Mouse (Mus musculus): ENCODE data around the gene Rgs7. TPM values are rescaled to one million over a fixed set of nuclear protein-coding genes. Genes with fewer than 3 reads are reported as not detected.
A peak's percentile ranks its signal among the peaks of the same experiment; 100 is the strongest.

The Rgs7 gene
- total RNA-seq, 2 experiments from 2014 or later, result 108 to 116 TPM

DNA sequence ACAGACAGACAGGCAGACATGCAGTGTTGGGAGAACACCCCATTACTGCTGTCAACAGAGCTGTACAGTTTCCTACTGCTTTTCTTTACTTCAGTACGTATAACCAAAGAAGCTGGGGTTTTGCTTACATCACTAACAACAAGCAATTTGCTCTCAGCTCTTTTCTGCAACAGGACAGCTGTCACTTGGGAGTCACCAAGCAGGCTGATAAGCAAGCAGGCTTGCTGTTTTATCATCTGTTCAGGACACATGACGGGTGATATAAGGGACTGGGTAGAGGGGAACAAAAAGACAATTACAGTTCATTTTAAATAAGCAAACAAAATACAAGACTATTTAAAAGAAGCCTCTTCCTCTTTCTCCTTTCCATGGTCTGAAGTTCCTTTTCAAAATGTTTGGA is 289.4 kb downstream of the Rgs7 start:
- intact Hi-C loops (cut with DNase I), result no loop called here
- DNase-seq (ENCODE audit: low spot score in 2 of 2), result no peak

DNA sequence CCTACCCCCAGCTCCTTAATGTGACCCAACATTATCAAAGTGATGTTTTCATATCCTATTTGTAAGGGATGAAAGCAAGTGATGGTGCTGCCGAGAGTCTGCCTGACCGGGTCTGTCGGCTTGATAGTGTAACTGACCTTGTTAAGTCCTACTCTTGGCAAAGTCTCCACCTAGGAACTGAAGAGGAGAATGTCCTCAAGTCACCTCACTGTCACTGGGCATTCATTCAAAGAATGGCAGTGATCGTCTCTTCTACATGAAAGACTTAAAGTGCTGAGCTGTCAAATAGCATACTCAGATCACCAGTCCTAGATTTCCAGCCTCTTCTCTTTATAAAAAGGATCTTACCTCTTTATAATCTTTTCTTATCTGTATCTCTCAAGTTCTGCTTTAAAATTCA is 293.4 kb downstream of the Rgs7 start:
- intact Hi-C loops (cut with DNase I), result no loop called here
- DNase-seq (ENCODE audit: low spot score in 2 of 2), result no peak

DNA sequence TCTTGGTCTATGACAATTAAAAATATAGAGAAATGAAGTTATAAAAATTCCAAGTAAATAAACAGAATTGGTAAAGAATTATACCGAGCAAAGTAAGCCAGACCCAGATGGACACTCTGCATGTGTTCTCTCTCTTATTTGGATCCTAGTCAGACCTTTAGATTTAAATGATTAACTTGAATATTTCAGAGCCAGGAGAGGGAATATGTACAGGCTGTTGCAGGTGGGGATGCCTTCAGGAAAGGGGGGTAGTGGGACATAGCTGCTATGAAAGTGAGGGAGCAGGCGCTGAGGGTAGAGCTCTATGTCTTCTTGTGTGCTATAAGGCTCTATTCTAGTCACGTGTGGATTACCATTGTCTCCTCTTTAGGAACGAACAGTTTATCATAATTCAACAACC is 296.5 kb downstream of the Rgs7 start:
- DNase-seq (ENCODE audit: low spot score in 2 of 2), result no peak
- intact Hi-C loops (cut with DNase I), result no loop called here

DNA sequence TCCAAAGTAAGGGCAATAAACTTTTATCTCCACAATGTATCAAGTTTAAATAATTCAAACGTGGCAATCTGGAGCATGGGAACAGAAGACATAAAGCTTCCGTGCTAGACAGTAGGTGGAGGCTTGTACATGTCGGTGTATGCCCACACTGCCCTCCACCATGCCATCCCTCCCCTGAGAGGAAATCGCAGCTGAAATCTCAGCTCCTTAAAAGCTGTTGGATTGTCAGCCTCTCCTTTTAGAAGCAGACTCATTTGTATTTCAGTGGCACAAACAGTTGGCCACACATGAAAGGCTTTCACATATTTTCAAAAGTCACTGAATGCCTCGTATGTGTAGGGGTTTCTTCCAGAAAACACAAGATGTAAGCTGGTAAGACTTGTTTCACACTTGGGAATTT is 304.1 kb downstream of the Rgs7 start:
- peak in 1 of 2 experiments; percentile 35 for DNase-seq (ENCODE audit: low spot score in 2 of 2)
- intact Hi-C loops (cut with DNase I), result no loop called here

DNA sequence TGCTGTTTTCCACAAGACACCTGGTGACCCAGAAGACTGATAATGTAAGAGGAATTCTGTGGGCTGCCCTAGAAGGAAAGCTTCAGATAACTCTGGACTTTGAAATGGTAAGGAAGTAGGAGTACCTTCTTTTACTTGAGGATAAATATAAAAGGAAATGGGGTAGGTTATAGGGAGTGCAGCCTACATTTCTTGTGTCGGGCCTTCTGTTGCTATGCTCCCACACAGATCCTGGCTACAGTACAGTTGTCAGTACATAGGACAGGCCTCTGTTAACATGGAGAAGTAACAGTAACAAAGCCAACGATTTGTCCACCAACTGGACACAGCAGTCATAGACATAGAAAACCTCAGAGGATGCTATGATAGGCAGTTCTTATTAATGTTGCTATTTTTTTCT is 307.1 kb downstream of the Rgs7 start:
- DNase-seq (ENCODE audit: low spot score in 2 of 2), result peak; percentile 10 to 19
- intact Hi-C loops (cut with DNase I), result no loop called here

DNA sequence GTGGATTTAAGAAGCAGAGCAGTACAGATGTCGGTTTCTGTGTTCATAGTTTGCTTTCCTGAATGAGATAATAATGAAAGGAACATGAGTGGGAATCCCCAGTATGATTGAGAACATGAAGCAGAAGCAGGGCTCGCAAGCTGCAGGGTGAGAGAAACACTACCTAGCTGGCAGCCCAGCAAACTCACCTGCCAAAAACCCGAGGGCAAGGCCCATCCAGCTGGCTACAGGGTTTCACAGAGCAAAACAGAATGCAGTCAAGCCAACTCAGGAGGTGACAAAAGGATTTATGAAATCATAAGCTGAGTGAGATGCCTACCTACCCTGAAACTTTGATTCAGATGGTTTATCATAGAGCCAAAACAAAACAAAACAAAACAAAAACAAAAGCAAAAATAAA is 307.6 kb downstream of the Rgs7 start:
- intact Hi-C loops (cut with DNase I), result no loop called here
- DNase-seq (ENCODE audit: low spot score in 2 of 2), result no peak

DNA sequence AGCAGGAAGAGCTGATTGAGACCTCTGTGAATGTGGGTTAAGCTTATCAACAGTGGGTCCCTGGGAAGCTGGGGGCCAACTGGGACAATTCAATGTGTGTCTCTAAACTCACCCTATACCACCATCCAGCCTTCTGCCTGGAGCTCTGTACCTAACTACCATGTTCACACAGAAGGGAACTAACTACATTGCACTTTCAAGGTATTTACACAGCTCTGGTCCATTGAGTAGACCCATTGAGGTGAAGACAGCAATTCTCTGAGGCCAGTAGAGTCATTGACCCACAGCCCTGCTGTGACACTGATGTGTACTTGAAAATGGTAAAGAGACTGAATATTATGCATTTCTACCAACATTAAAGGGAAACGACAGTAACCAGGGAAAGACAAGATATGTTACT is 313.6 kb downstream of the Rgs7 start:
- intact Hi-C loops (cut with DNase I), result no loop called here

DNA sequence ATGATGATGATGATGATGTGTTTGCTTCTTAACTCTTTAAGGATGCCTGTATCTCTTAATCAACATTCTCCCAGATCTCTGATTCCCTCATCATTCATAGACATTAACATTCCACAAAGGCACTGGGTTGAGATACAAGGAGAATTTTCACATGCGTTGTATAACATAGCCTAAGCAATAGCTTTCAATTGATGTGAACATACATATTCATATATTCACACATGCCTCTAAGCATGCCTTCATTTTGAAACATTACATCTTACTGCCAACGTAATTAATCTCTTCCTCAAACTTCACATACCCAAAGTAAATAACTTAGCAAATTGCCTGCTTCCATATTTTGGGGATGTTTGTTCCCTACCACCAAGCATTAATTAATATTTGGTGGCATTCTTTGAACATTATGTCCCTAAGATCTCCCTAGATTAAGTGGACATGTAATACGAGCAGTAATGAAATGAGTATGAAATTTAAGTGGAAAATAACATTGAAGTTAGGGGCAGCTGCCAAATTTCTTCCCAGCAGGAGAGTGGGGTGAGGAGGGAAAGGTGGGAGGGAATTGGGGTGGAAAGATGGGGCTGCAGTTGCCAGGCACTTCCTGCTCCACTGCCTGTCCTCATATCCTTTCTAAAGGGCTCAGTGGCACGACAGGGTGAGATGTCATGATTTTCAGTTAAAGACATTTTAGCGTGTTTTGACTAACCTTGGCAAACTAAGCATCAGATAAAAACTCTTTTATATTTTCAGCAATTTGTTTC is 317.2 kb downstream of the Rgs7 start:
- no peak for DNase-seq (ENCODE audit: low spot score in 2 of 2)
- intact Hi-C loops (cut with DNase I), result no loop called here

More for the DNA sequence above, 313.6 kb downstream of the Rgs7 start:
- DNase-seq (ENCODE audit: low spot score in 2 of 2), result no peak

DNA sequence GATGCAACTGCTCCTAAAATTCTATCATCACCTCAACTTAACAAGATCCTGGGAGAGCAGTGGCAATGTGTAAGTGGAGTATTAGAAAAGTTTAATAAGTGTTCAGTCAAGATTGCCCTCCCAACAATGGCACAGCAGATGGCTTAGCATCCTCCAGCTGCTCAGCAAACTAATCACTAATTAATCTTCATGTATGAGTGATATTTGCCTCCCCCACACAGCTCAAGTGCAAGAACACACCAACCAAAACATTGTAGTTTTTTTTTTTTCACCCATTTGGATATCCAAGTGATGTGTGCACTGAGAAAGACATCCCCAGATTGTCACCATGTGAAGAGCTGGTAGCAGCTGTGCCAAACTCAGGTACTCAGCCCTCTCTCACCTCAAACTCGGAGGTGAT is 336.8 kb downstream of the Rgs7 start:
- intact Hi-C loops (cut with DNase I), result no loop called here
- no peak for DNase-seq (ENCODE audit: low spot score in 2 of 2)

DNA sequence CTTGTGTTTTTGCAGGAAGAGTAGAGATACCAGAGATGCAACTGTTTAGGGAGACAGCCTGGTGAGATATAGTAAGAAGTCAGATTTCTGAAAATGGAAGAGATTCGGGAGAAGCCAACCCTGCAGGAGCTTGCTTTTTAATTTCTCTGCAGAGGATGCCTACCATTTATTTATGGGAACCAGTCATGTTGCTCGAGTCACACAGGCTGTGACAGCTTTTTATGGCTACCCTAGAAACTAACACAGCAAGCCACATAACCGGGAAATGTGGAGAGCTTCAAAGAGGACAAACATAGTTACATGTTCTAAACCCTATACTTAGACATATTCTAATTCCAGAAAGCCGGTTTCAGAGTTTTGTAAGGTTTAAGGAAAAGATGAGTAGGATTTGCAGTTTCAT is 349.2 kb downstream of the Rgs7 start:
- intact Hi-C loops (cut with DNase I), result no loop called here
- DNase-seq (ENCODE audit: low spot score in 2 of 2), result peak; percentile 25 to 56

DNA sequence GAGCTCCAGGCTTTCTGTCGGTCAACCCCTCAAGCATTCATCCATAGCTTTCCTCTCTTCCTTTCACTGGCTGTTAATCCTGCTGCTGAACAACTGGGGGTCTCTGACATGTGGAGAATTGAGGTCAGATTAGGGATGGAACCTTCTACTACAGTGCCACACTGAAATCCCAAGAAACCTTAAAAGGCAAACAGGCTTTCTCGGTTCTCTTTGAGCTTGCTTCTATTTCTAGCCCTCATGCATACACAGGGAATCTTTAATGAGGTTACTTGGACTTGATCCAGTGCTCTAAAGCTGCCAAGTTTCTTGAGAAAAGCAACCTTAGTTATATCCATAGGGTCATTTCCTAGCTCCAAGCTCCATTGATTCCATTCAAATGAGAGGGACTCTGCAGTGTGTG is 363.8 kb downstream of the Rgs7 start:
- intact Hi-C loops (cut with DNase I), result loop anchor here (10.0 kb wide), 1 partner anchor 366 kb away; the partner anchor contains the start of gene Rgs7
- peak; percentile 52 to 70 for DNase-seq (ENCODE audit: low spot score in 2 of 2)

DNA sequence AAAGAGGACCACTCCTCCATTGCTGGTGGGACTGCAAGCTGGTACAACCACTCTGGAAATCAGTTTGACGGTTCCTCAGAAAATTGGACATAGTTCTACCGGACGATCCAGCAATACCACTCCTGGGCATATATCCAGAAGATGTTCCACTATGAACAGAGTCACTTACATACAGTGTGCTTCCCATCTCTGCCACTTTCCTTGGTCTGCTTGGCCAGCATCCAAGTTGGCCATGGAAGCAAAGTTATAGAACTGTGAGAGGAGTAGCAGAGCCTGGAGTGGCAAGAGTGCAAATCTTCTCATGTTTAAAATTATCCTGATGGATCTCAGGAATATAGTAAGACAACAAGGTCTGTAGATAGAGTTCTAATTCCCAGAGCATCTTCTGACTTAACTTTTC is 367.9 kb downstream of the Rgs7 start:
- DNase-seq (ENCODE audit: low spot score in 2 of 2), result no peak
- intact Hi-C loops (cut with DNase I), result loop anchor here (10.0 kb wide), 1 partner anchor 370 kb away; the partner anchor contains the start of gene Rgs7

DNA sequence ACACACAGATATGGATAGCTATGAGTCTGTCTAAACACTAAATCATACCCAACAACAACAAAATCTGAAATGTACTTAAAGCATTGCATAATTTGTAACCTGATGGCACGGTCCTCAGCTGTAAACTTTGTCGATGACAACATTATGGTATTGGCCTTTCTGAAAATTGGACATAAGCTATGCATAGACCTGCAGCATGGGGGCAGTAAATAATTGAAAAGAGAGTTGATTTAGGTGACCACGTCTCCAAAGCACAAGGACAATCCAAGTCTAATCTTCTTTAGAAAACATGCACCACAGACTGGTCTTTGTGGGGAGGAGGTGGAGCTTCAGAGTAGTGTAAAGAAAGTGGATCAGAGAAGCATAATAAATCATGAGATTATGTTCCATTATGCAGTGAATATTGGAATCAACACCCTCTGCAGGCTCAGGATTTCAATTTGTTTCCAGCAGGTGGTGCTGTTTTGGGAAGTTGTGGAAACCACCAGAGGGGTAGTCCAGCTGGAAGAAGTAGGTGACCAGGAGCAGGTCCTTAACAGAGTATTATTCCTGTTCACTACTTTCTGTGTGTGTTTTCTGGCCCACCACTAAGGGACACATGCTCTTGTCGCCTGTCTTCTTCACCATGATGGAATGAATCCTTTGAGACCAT is 373.3 kb downstream of the Rgs7 start:
- no peak for DNase-seq (ENCODE audit: low spot score in 2 of 2)
- intact Hi-C loops (cut with DNase I), result no loop called here

DNA sequence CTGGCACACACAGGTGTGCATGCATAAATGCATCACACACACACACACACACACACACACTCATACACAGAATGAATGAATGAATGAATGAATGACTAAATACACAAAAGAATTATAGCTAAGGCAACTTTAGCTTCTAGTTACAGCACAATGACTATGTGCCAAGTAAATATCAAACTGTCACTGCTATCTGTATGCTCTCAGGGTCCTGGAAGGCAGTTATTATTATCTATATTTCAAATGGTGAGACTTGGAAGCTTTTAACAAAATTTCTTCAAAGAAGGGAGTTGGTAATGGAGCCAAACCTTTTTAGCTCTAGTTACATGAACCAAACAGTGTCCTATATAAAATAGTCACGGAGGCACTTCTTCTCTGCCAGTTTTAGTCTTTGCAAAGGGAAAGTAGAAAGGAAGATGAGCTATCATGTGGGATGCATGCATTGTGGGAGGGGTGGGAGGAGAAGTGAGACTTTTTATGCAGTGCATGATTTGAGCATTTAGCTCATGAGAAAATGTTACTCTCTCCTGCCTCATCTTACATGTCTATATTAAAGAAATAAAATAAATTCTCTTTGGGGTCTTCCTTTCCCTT is 383.9 kb downstream of the Rgs7 start:
- intact Hi-C loops (cut with DNase I), result no loop called here

DNA sequence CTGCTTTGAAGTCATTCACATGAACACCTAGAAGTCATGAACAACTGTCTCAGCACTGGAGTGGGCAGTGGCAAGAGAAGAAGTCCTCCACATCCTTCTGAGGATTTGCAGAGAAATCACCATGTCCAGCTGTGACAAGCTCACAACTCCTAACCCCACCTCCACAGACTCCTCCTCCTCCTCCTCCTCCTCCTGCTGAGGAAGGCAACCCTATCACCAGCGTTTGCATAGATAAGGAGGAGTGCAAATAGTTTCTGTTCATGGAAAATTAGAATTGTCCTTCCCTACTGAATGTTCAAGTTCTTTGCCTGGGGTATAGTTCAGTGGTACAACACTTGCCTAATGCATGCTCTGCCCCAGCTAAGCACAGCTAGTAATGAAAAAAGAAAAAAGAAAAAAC is 386.0 kb downstream of the Rgs7 start:
- intact Hi-C loops (cut with DNase I), result no loop called here
- DNase-seq (ENCODE audit: low spot score in 2 of 2), result no peak

More for the DNA sequence above, 383.9 kb downstream of the Rgs7 start:
- DNase-seq (ENCODE audit: low spot score in 2 of 2), result peak; percentile 15 to 33

DNA sequence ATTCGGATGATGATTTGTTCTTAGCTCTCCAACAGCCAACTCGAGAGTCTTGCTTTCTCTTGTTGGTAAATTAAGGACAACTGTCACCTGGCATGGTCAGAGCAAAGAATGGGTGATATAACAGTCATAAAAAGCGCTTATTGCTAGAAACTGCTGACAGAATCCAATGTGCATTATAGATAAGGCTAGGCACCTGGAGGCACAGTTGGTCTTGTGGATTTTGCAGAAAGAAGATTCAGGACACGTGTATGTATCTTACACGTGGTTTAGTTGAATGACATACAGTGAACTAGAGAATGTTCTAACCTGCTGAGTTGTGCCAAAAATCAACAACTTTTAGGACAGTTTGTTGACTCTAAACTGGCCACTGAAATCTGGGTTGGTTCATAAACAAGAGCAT is 386.9 kb downstream of the Rgs7 start:
- intact Hi-C loops (cut with DNase I), result no loop called here
- no peak for DNase-seq (ENCODE audit: low spot score in 2 of 2)

DNA sequence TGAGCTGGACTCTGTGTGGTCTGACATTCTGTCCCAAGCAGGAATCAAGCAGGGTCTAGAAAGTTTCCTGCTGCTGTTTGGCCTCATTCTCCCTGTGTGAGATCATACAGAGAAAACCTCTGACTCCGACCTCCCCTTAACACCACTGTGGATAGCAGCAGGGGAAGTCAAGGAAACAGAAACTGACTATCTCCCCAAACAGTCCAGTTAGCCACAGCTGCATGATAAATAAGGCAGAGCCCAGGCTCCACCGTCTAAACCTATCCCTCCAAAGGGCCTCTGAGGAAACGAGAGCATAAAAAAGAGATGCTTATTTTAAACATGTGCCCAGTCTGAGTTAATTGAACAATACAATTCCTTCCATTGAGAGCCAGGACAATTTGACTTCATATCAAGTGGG is 395.3 kb downstream of the Rgs7 start:
- intact Hi-C loops (cut with DNase I), result no loop called here
- no peak for DNase-seq (ENCODE audit: low spot score in 2 of 2)

DNA sequence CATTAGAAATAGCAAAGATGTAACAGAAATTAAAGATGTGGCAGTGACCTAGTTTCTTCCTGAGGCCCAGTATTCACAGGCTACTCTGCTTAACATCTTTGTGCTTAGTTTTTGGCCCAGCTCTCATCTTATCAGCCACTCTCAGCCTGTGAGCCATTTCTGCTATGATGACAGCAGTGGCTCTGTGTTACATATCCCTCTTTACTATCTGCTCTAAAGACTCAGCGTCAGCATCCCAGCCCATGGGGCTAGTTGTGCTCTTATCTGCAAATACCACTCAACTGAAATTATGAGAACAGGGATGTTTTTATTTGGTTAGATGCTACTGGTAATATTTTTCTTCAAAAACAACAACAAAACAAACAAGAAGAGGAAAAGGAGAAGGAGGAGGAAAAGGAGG is 410.2 kb downstream of the Rgs7 start:
- intact Hi-C loops (cut with DNase I), result no loop called here
- DNase-seq (ENCODE audit: low spot score in 2 of 2), result no peak

DNA sequence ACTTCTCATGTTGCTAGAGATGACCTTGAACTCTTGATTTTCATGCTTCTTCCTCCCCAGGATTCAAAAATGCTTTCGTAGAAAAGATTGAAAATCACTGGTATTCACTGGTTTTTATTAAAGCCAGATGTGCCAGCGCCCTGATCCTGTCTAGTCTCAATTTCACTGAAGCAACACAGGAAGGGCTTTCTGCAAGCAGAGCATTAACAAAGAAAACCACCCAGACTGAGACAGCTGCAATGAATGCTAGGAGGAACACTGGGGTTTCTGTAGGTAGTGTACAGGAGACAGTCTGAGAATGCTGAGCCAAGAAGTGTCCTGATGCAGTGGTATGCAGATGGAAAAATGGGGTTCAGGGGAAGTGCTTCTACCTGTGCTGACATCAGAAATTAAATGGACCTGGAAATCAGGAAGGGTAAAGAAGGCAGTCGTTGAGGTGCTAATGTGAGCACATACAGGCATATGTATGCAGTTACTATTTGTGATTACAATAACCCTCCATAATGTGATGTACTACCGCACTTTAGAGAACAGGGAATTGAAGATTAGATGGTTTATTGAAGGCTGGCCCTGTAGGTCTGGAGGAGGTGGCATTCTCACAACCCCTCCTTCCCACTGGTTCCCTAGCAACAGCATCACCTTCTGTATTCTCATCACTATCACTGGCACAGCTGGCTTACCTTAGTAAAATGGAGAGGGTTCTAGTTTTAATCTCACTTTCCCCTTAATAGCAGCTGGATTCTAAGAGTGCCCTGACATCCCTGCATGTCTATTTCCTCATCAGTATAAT is 412.3 kb downstream of the Rgs7 start:
- no peak for DNase-seq (ENCODE audit: low spot score in 2 of 2)
- intact Hi-C loops (cut with DNase I), result no loop called here

All from left cerebral cortex, postnatal 14 days (tissue).